Mouse (Mus musculus) MEL (cell line): ENCODE measurements around the gene Ears2. TPM values are rescaled to one million over a fixed set of nuclear protein-coding genes. Genes with fewer than 3 reads are reported as not detected.

ENCODE experiments used
- DNase-seq: peaks from one replicate; pipeline ENCODE4 v3.0.0; 2011; ENCODE audit warnings: low read depth, low spot score
- H3K27ac ChIP-seq: 2 replicates; pipeline ENCODE4 v1.5.1; 2012; ENCODE audit warnings: low read depth, mild to moderate bottlenecking, control low read depth, low read length, moderate library complexity; ENCODE audit not compliant: control insufficient read depth
- H3K27me3 ChIP-seq, 2 experiments: fragments of 150-350 bp in 1 of 2; sonication (generic) in 1 of 2; 2 replicates each; pipeline ENCODE4 v1.6.1; 2012; ENCODE audit warnings: low read length in 2 of 2, mild to moderate bottlenecking in 2 of 2, improper control_type of control experiment in 1 of 2, moderate library complexity in 1 of 2; ENCODE audit not compliant: insufficient read depth in 2 of 2, control insufficient read depth in 1 of 2
- H3K36me3 ChIP-seq, 2 experiments: 2 replicates each; pipeline ENCODE4 v1.6.1; 2012 to 2014; ENCODE audit warnings: low read length in 2 of 2, improper control_type of control experiment in 1 of 2, inconsistent platforms in 1 of 2, mild to moderate bottlenecking in 1 of 2; ENCODE audit not compliant: insufficient read depth in 2 of 2, control insufficient read depth in 1 of 2
- H3K4me1 ChIP-seq, 2 experiments: fragments of 150-350 bp in 1 of 2; sonication (generic) in 1 of 2; 2 replicates each; pipeline ENCODE4 v1.6.1; 2012; ENCODE audit warnings: low read length in 2 of 2, improper control_type of control experiment in 1 of 2, mild to moderate bottlenecking in 1 of 2; ENCODE audit not compliant: insufficient read depth in 2 of 2, control insufficient read depth in 1 of 2
- H3K4me3 ChIP-seq, 2 experiments: fragments of 150-350 bp in 1 of 2; sonication (generic) in 1 of 2; 2 replicates each; pipeline ENCODE4 v1.5.1; 2012; ENCODE audit warnings: low read depth in 2 of 2, low read length in 2 of 2, mild to moderate bottlenecking in 2 of 2, moderate library complexity in 2 of 2, control low read depth in 1 of 2, improper control_type of control experiment in 1 of 2; ENCODE audit not compliant: control insufficient read depth in 1 of 2, insufficient read depth in 1 of 2
- H3K79me2 ChIP-seq: 2 replicates; pipeline ENCODE4 v1.6.1; 2012; ENCODE audit warnings: mild to moderate bottlenecking, low read length, moderate library complexity; ENCODE audit not compliant: control insufficient read depth, poor library complexity, insufficient read depth
- H3K9ac ChIP-seq: 2 replicates; pipeline ENCODE4 v1.6.1; 2012; ENCODE audit warnings: low read depth, mild to moderate bottlenecking, control low read depth, low read length, moderate library complexity; ENCODE audit not compliant: control insufficient read depth, poor library complexity, severe bottlenecking
- H3K9me3 ChIP-seq: fragments of 150-350 bp; sonication (generic); replicated peaks from 2 replicates; pipeline ENCODE4 v1.6.1; 2012; ENCODE audit warnings: mild to moderate bottlenecking, low read length, improper control_type of control experiment, moderate library complexity; ENCODE audit not compliant: insufficient read depth
- CHD1 ChIP-seq: IDR thresholded peaks from 2 replicates; pipeline ENCODE4 v1.6.1; 2012; ENCODE audit warnings: low read depth, mild to moderate bottlenecking, inconsistent platforms, low read length, improper control_type of control experiment
- CHD2 ChIP-seq: IDR thresholded peaks from 2 replicates; pipeline ENCODE4 v1.6.1; 2011; ENCODE audit warnings: low read length, improper control_type of control experiment
- CTCF ChIP-seq, 3 experiments: IDR thresholded peaks in 2 of 3; conservative IDR thresholded peaks in 1 of 3; 2 replicates each; pipeline ENCODE4 v1.5.1; 2011 to 2012; ENCODE audit warnings: low read length in 3 of 3, low read depth in 2 of 3, mild to moderate bottlenecking in 2 of 3, improper control_type of control experiment in 1 of 3, inconsistent platforms in 1 of 3, mixed read lengths in 1 of 3, moderate library complexity in 1 of 3; ENCODE audit not compliant: control insufficient read depth in 1 of 3, insufficient read depth in 1 of 3, poor library complexity in 1 of 3, severe bottlenecking in 1 of 3
- EP300 ChIP-seq, 2 experiments: IDR thresholded peaks; 2 replicates each; pipeline ENCODE4 v1.6.1; 2011; ENCODE audit warnings: improper control_type of control experiment in 2 of 2, low read length in 2 of 2, low read depth in 1 of 2, mild to moderate bottlenecking in 1 of 2
- ETS1 ChIP-seq: IDR thresholded peaks from 2 replicates; pipeline ENCODE4 v1.6.1; 2012; ENCODE audit warnings: low read depth, mild to moderate bottlenecking, inconsistent platforms, low read length, improper control_type of control experiment, moderate library complexity
- GATA1 ChIP-seq: IDR thresholded peaks from 2 replicates; pipeline ENCODE4 v1.6.1; 2011; ENCODE audit warnings: low read depth, low read length, improper control_type of control experiment
- JUND ChIP-seq: IDR thresholded peaks from 2 replicates; pipeline ENCODE4 v1.6.1; 2011; ENCODE audit warnings: low read depth, mild to moderate bottlenecking, improper control_type of control experiment, low read length
- KAT2A ChIP-seq: conservative IDR thresholded peaks from 2 replicates; pipeline ENCODE4 v1.6.1; 2012; ENCODE audit warnings: low read depth, low read length, improper control_type of control experiment, inconsistent platforms
- MAZ ChIP-seq: IDR thresholded peaks from 2 replicates; pipeline ENCODE4 v1.6.1; 2012; ENCODE audit warnings: low read depth, mild to moderate bottlenecking, inconsistent platforms, low read length, improper control_type of control experiment
- MEF2A ChIP-seq: IDR thresholded peaks from 2 replicates; pipeline ENCODE4 v1.6.1; 2014; ENCODE audit warnings: low read depth, mild to moderate bottlenecking, inconsistent platforms, low read length, improper control_type of control experiment; ENCODE audit not compliant: poor library complexity, insufficient replicate concordance, severe bottlenecking; ENCODE audit errors: extremely low read depth
- MXI1 ChIP-seq: IDR thresholded peaks from 2 replicates; pipeline ENCODE4 v1.6.1; 2011; ENCODE audit warnings: mild to moderate bottlenecking, low read depth, low read length, improper control_type of control experiment
- POLR2A ChIP-seq, 2 experiments: IDR thresholded peaks; 2 replicates each; pipeline ENCODE4 v1.6.1; 2011 to 2012; ENCODE audit warnings: low read length in 2 of 2, mild to moderate bottlenecking in 2 of 2, control low read depth in 1 of 2, improper control_type of control experiment in 1 of 2, low read depth in 1 of 2, moderate library complexity in 1 of 2; ENCODE audit not compliant: control insufficient read depth in 1 of 2, insufficient read depth in 1 of 2, poor library complexity in 1 of 2
- POLR2AphosphoS2 ChIP-seq: IDR thresholded peaks from 2 replicates; pipeline ENCODE4 v1.6.1; 2011; ENCODE audit warnings: low read length, improper control_type of control experiment
- POLR2AphosphoS5 ChIP-seq: IDR thresholded peaks from 2 replicates; pipeline ENCODE4 v1.6.1; 2012; ENCODE audit warnings: low read depth, borderline replicate concordance, mild to moderate bottlenecking, inconsistent platforms, low read length, moderate library complexity, mixed read lengths
- SMC3 ChIP-seq: IDR thresholded peaks from 2 replicates; pipeline ENCODE4 v1.6.1; 2011; ENCODE audit warnings: low read depth, low read length, improper control_type of control experiment
- TAL1 ChIP-seq: IDR thresholded peaks from 2 replicates; pipeline ENCODE4 v1.6.1; 2012; ENCODE audit warnings: mild to moderate bottlenecking, inconsistent platforms, low read length, moderate library complexity, mixed read lengths
- USF1 ChIP-seq: IDR thresholded peaks from 2 replicates; pipeline ENCODE4 v1.6.1; 2014; ENCODE audit warnings: low read depth, mild to moderate bottlenecking, inconsistent platforms, low read length, improper control_type of control experiment, moderate library complexity
- ZKSCAN1 ChIP-seq: IDR thresholded peaks from 2 replicates; pipeline ENCODE4 v1.6.1; 2012; ENCODE audit warnings: low read depth, mild to moderate bottlenecking, inconsistent platforms, low read length, improper control_type of control experiment, moderate library complexity
- polyA plus RNA-seq, 2 experiments: library from polyadenylated mRNA; stranded (reverse) in 1 of 2; unstranded in 1 of 2; fragments of >175 nt in 1 of 2; fragments of >200 nt in 1 of 2; gene quantifications; 2 replicates each; pipeline versions ENCODE4 v1.2.1 to v1.2.4; 2012; ENCODE audit warnings: low replicate concordance in 2 of 2, low read depth in 1 of 2; ENCODE audit not compliant: insufficient read length in 2 of 2, insufficient read depth in 1 of 2, missing spikeins in 1 of 2
- total RNA-seq: library from RNA; depleted of rRNA; stranded (reverse); fragments of 300-350 nt; gene quantifications from 2 replicates; pipeline ENCODE4 v1.2.3, GENCODE M21; 2012

The Ears2 gene
- total and polyA plus RNA-seq, 3 experiments, result 8.8 to 12.8 TPM; not detected in 1

DNA sequence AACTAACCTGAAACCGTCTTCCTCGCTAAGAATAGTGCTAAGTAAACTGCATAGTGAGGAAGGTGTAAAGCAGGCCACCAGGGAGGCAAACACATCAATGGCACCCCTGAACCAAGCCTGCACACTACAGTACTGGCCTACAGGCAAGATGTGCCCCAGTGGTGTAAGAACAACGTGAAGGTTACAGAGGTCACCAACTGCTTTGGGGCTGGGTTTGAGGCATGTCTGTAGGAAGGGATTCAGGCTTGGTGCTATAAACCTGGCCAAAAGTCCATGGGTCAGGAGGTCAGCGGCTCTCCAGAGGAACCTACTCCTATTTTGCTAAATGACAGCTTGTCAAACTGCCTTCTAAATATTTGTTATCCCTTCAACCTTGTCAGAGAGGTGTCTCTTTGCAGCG lies 10.4 kb downstream of the Ears2 start:
- Histone ChIP-seq H3K27me3 (no peaks in the 10 kb centered on the region), H3K4me3 (no peak overlapping the region), H3K9ac (no peak overlapping the region), H3K27ac (no peak overlapping the region), H3K9me3 (no peaks in the 10 kb centered on the region), H3K36me3 (peaks cover 0 to 3% of the 10 kb centered on the region in 2 experiments; a peak in 2 of 4 replicates), H3K79me2 (no peaks in the 10 kb centered on the region), H3K4me1 (no peaks in the 10 kb centered on the region)
- DNase-seq, result no peak
- no peak for TF ChIP-seq ZKSCAN1
- TF ChIP-seq CHD2, result no peak
- TF ChIP-seq CHD1, result no peak
- TF ChIP-seq JUND, result no peak
- TF ChIP-seq MEF2A, result no peak
- TF ChIP-seq CTCF (IDR thresholded peaks at IDR 0.05 in 2 of 3, conservative IDR thresholded peaks at IDR 0.05 in 1 of 3; ENCODE audit: control insufficient read depth in 1 of 3, insufficient read depth in 1 of 3, low read depth in 2 of 3, low read length in 3 of 3, poor library complexity in 1 of 3, severe bottlenecking in 1 of 3), result no peak
- TF ChIP-seq GATA1, result no peak
- TF ChIP-seq KAT2A, result no peak

GRCm38 (mm10) chr7:122050834-122051233 lies 16.2 kb downstream of the Ears2 start:
- no peak overlapping the region for H3K27ac ChIP-seq
- no peaks in the 10 kb centered on the region for H3K9me3 ChIP-seq
- H3K4me1 ChIP-seq, result peaks cover 12 to 18% of the 10 kb centered on the region in 2 experiments
- no peak for DNase-seq
- H3K27me3 ChIP-seq, result no peaks in the 10 kb centered on the region
- H3K79me2 ChIP-seq, result no peaks in the 10 kb centered on the region
- TF ChIP-seq ZKSCAN1 (no peak), POLR2AphosphoS2 (no peak), EP300 (IDR thresholded peaks at IDR 0.05; ENCODE audit: low read depth in 1 of 2, low read length in 2 of 2) (no peak)
- H3K9ac ChIP-seq, result no peak overlapping the region
- no peak overlapping the region for H3K4me3 ChIP-seq
- H3K36me3 ChIP-seq, result peaks cover 0 to 18% of the 10 kb centered on the region in 2 experiments; a peak in 3 of 4 replicates

DNA sequence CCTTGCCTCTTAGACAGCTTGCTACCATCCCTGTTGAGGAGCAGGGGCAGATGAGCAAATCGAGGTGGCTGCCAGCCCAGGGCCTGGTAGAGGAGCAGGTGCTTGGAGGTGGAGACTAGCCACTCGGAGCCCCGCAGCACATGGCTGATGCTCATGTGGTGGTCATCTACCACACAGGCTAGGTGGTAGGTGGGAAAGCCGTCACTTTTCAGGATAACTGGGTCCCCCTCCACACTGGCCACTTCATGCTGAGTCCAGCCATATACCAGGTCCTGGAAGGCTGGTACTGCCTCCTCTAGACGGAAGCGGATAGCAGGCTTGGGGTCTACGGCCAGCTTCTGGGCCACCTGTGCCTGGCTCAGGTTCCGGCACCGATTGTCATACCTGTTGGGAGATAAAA lies 18.9 kb downstream of the Ears2 start:
- H3K27ac ChIP-seq, result no peak overlapping the region
- no peaks in the 10 kb centered on the region for H3K27me3 ChIP-seq
- no peak overlapping the region for H3K4me3 ChIP-seq
- no peaks in the 10 kb centered on the region for H3K79me2 ChIP-seq
- H3K36me3 ChIP-seq, result peaks cover 0 to 24% of the 10 kb centered on the region in 2 experiments; a peak in 2 of 4 replicates
- H3K4me1 ChIP-seq, result peaks cover 12 to 24% of the 10 kb centered on the region in 2 experiments
- H3K9me3 ChIP-seq, result no peaks in the 10 kb centered on the region
- no peak for DNase-seq
- no peak overlapping the region for H3K9ac ChIP-seq
- TF ChIP-seq USF1, result no peak
- no peak for TF ChIP-seq POLR2AphosphoS2
- TF ChIP-seq MXI1, result no peak
- TF ChIP-seq ETS1, result no peak
- TF ChIP-seq POLR2AphosphoS5, result no peak
- TF ChIP-seq MAZ, result no peak
- TF ChIP-seq KAT2A, result no peak
- TF ChIP-seq TAL1, result no peak
- no peak for TF ChIP-seq POLR2A (IDR thresholded peaks at IDR 0.05; ENCODE audit: control insufficient read depth in 1 of 2, insufficient read depth in 1 of 2, low read depth in 1 of 2, low read length in 2 of 2, poor library complexity in 1 of 2)
- no peak for TF ChIP-seq SMC3
